In genomic region chr17:35813653-35814052, GRCm38 (mm10) we compare ENCODE assay signal across 8 mouse cellular contexts. TPM values are rescaled to one million over a fixed set of nuclear protein-coding genes. Genes with fewer than 3 reads are reported as not detected.
DNase-seq lines count a peak whose midpoint lies in the region; ATAC-seq and TF ChIP-seq lines count a peak whose summit lies in the region.

No protein-coding gene starts in this region.

- ATAC-seq in forebrain, embryonic 15.5 days (replicated peaks), result no peak
- ATAC-seq in lung, embryonic 14.5 days (ENCODE audit: insufficient read depth), result peak; percentile 29
- ATAC-seq in heart, embryonic 16.5 days (replicated peaks; ENCODE audit: extremely low read depth, insufficient read depth, low FRiP score), result 0 out of 2 replicates have a peak, but pooled peaks have one; percentile 4
- ATAC-seq in neural tube, embryonic 15.5 days (ENCODE audit: low FRiP score), result no peak

- H3K9me3 ChIP-seq in forebrain, embryonic 10.5 days, result no peaks in the 10 kb centered on the region
- no peaks in the 10 kb centered on the region for H3K9me3 ChIP-seq in forebrain, embryonic 15.5 days
- no peaks in the 10 kb centered on the region for H3K9me3 ChIP-seq in lung, embryonic 14.5 days (ENCODE audit: low read depth, low read length)
- H3K9me3 ChIP-seq in heart, embryonic 16.5 days (replicated peaks; ENCODE audit: control insufficient read depth, low read length), result no peaks in the 10 kb centered on the region
- H3K9me3 ChIP-seq in neural tube, embryonic 15.5 days (replicated peaks), result no peaks in the 10 kb centered on the region

- no peak for TF ChIP-seq CTCF in lung, embryonic 14.5 days (IDR thresholded peaks at IDR 0.05; ENCODE audit: low read depth)

- 0 out of 2 replicates have a peak overlapping the region, but pooled peaks have one; percentile 20 for H3K27ac ChIP-seq in forebrain, embryonic 10.5 days
- no peak overlapping the region; the same call in 1 of the 2 replicates for H3K27ac ChIP-seq in forebrain, embryonic 15.5 days (replicated peaks)
- peak overlapping the region; percentile 89 for H3K27ac ChIP-seq in lung, embryonic 14.5 days (ENCODE audit: low read depth)
- H3K27ac ChIP-seq in heart, embryonic 16.5 days (ENCODE audit: low read length), result peak overlapping the region; percentile 99
- H3K27ac ChIP-seq in neural tube, embryonic 15.5 days (replicated peaks), result peak overlapping the region; percentile 58; the same call in 1 of the 2 replicates

- 87% methylated on average over 7 of the region's 7 CpGs for WGBS in forebrain, embryonic 10.5 days
- WGBS in forebrain, embryonic 15.5 days, result 78% methylated on average over 7 of the region's 7 CpGs
- WGBS in lung, embryonic 14.5 days, result 62% methylated on average over 7 of the region's 7 CpGs
- WGBS in heart, embryonic 16.5 days, result 46% methylated on average over 7 of the region's 7 CpGs
- WGBS in neural tube, embryonic 15.5 days, result 82% methylated on average over 7 of the region's 7 CpGs

- DNase-seq in forebrain, embryonic 10.5 days (ENCODE audit: extremely low spot score, low spot score), result no peak
- no peak for DNase-seq in lung, embryonic 14.5 days
- DNase-seq in lung, postnatal 10 days, result no peak
- no peak for DNase-seq in layer of hippocampus, postnatal 36 days
- no peak for DNase-seq in kidney, adult 9 months

- H3K27me3 ChIP-seq in forebrain, embryonic 10.5 days (ENCODE audit: poor library complexity, severe bottlenecking), result 0 out of 2 replicates have a peak, but pooled peaks cover 4% of the 10 kb centered on the region
- H3K27me3 ChIP-seq in forebrain, embryonic 15.5 days, result no peaks in the 10 kb centered on the region
- no peaks in the 10 kb centered on the region for H3K27me3 ChIP-seq in lung, embryonic 14.5 days (ENCODE audit: insufficient read depth, low read length)
- H3K27me3 ChIP-seq in heart, embryonic 16.5 days (ENCODE audit: control insufficient read depth, insufficient read depth, low read length), result no peaks in the 10 kb centered on the region
- H3K27me3 ChIP-seq in neural tube, embryonic 15.5 days (replicated peaks), result no peaks in the 10 kb centered on the region

- peaks cover 14% of the 10 kb centered on the region for H3K4me1 ChIP-seq in forebrain, embryonic 10.5 days
- H3K4me1 ChIP-seq in forebrain, embryonic 15.5 days, result peaks cover 8% of the 10 kb centered on the region; the same call in 1 of the 2 replicates
- H3K4me1 ChIP-seq in lung, embryonic 14.5 days (ENCODE audit: insufficient read depth), result peaks cover 27% of the 10 kb centered on the region
- H3K4me1 ChIP-seq in heart, embryonic 16.5 days (ENCODE audit: control insufficient read depth, insufficient read depth, low read length), result peaks cover 55% of the 10 kb centered on the region
- no peaks in the 10 kb centered on the region; the same call in 1 of the 2 replicates for H3K4me1 ChIP-seq in neural tube, embryonic 15.5 days

- H3K4me2 ChIP-seq in forebrain, embryonic 15.5 days (replicated peaks), result no peak overlapping the region
- H3K4me2 ChIP-seq in lung, embryonic 14.5 days, result 0 out of 2 replicates have a peak overlapping the region, but pooled peaks have one; percentile 12
- H3K4me2 ChIP-seq in heart, embryonic 16.5 days (ENCODE audit: low read depth, low read length), result no peak overlapping the region
- no peak overlapping the region for H3K4me2 ChIP-seq in neural tube, embryonic 15.5 days

- no peaks in the 10 kb centered on the region for H3K36me3 ChIP-seq in forebrain, embryonic 10.5 days (replicated peaks)
- no peaks in the 10 kb centered on the region for H3K36me3 ChIP-seq in forebrain, embryonic 15.5 days
- no peaks in the 10 kb centered on the region for H3K36me3 ChIP-seq in lung, embryonic 14.5 days (ENCODE audit: insufficient read depth)
- H3K36me3 ChIP-seq in heart, embryonic 16.5 days (ENCODE audit: control insufficient read depth, insufficient read depth), result no peaks in the 10 kb centered on the region
- H3K36me3 ChIP-seq in neural tube, embryonic 15.5 days, result no peaks in the 10 kb centered on the region

- H3K9ac ChIP-seq in forebrain, embryonic 15.5 days (replicated peaks), result no peak overlapping the region
- no peak overlapping the region for H3K9ac ChIP-seq in lung, embryonic 14.5 days
- H3K9ac ChIP-seq in heart, embryonic 16.5 days (ENCODE audit: low read length), result peak overlapping the region; percentile 22
- no peak overlapping the region for H3K9ac ChIP-seq in neural tube, embryonic 15.5 days (replicated peaks)

- H3K4me3 ChIP-seq in forebrain, embryonic 10.5 days, result no peak overlapping the region
- H3K4me3 ChIP-seq in forebrain, embryonic 15.5 days, result no peak overlapping the region
- no peak overlapping the region for H3K4me3 ChIP-seq in lung, embryonic 14.5 days (ENCODE audit: low read depth, low read length)
- H3K4me3 ChIP-seq in heart, embryonic 16.5 days (ENCODE audit: low read length), result no peak overlapping the region
- no peak overlapping the region for H3K4me3 ChIP-seq in neural tube, embryonic 15.5 days (replicated peaks)

RNA-seq across cellular contexts. Expression of gene Ier3, which starts 7.8 kb away (rescaled TPM):
- 4.6 and 5.3 TPM in 2 replicates for polyA plus RNA-seq in forebrain, embryonic 10.5 days (2016; fragmentation: Nextera tagmentation; extraction: Ambion mirVana)
- 7.3 and 8.1 TPM in 2 replicates for polyA plus RNA-seq in forebrain, embryonic 15.5 days (2015; fragmentation: Nextera tagmentation; extraction: Ambion mirVana)
- 5.0 and 7.1 TPM in 2 replicates for polyA plus RNA-seq in lung, embryonic 14.5 days (2014; fragmentation: Nextera tagmentation; extraction: Ambion mirVana)
- 60.9 and 62.6 TPM in 2 replicates for polyA plus RNA-seq in heart, embryonic 16.5 days (2015; fragmentation: Nextera tagmentation; extraction: Ambion mirVana)
- 14.9 and 15.5 TPM in 2 replicates for polyA plus RNA-seq in neural tube, embryonic 15.5 days (2015; fragmentation: Nextera tagmentation; extraction: Ambion mirVana)
- 1 to 10 TPM; 4.2 to 6.5 TPM for total RNA-seq in layer of hippocampus, postnatal 36 days (2021)

RNA-seq across cellular contexts. Expression of gene Flot1, which starts 9.4 kb away (rescaled TPM):
- 49.7 and 51.6 TPM in 2 replicates for polyA plus RNA-seq in forebrain, embryonic 10.5 days (2016; fragmentation: Nextera tagmentation; extraction: Ambion mirVana)
- polyA plus RNA-seq in forebrain, embryonic 15.5 days (2015; fragmentation: Nextera tagmentation; extraction: Ambion mirVana), result 68.3 and 75.1 TPM in 2 replicates
- 30.9 and 32.5 TPM in 2 replicates for polyA plus RNA-seq in lung, embryonic 14.5 days (2014; fragmentation: Nextera tagmentation; extraction: Ambion mirVana)
- polyA plus RNA-seq in heart, embryonic 16.5 days (2015; fragmentation: Nextera tagmentation; extraction: Ambion mirVana), result 119 and 134 TPM in 2 replicates
- polyA plus RNA-seq in neural tube, embryonic 15.5 days (2015; fragmentation: Nextera tagmentation; extraction: Ambion mirVana), result 131 and 141 TPM in 2 replicates
- 100 to 1,000 TPM; 124 to 132 TPM for total RNA-seq in layer of hippocampus, postnatal 36 days (2021)

RNA-seq across cellular contexts. Expression of gene Tubb5, which starts 24.5 kb away (rescaled TPM):
- 1,607 and 1,608 TPM in 2 replicates for polyA plus RNA-seq in forebrain, embryonic 10.5 days (2016; fragmentation: Nextera tagmentation; extraction: Ambion mirVana)
- 1,924 and 1,932 TPM in 2 replicates for polyA plus RNA-seq in forebrain, embryonic 15.5 days (2015; fragmentation: Nextera tagmentation; extraction: Ambion mirVana)
- 1,155 and 1,206 TPM in 2 replicates for polyA plus RNA-seq in lung, embryonic 14.5 days (2014; fragmentation: Nextera tagmentation; extraction: Ambion mirVana)
- polyA plus RNA-seq in heart, embryonic 16.5 days (2015; fragmentation: Nextera tagmentation; extraction: Ambion mirVana), result 634 and 654 TPM in 2 replicates
- 1,339 and 1,471 TPM in 2 replicates for polyA plus RNA-seq in neural tube, embryonic 15.5 days (2015; fragmentation: Nextera tagmentation; extraction: Ambion mirVana)
- total RNA-seq in layer of hippocampus, postnatal 36 days (2021), result 100 to 1,000 TPM; 360 to 381 TPM

RNA-seq across cellular contexts. Expression of gene Mdc1, which starts 27.7 kb away (rescaled TPM):
- 26.9 and 29.3 TPM in 2 replicates for polyA plus RNA-seq in forebrain, embryonic 10.5 days (2016; fragmentation: Nextera tagmentation; extraction: Ambion mirVana)
- 11.7 TPM in 2 replicates for polyA plus RNA-seq in forebrain, embryonic 15.5 days (2015; fragmentation: Nextera tagmentation; extraction: Ambion mirVana)
- polyA plus RNA-seq in lung, embryonic 14.5 days (2014; fragmentation: Nextera tagmentation; extraction: Ambion mirVana), result 19.5 and 21.6 TPM in 2 replicates
- polyA plus RNA-seq in heart, embryonic 16.5 days (2015; fragmentation: Nextera tagmentation; extraction: Ambion mirVana), result 14.7 and 15.0 TPM in 2 replicates
- polyA plus RNA-seq in neural tube, embryonic 15.5 days (2015; fragmentation: Nextera tagmentation; extraction: Ambion mirVana), result 7.9 and 9.7 TPM in 2 replicates
- 10 to 100 TPM; 13.1 to 19.5 TPM for total RNA-seq in layer of hippocampus, postnatal 36 days (2021)

RNA-seq across cellular contexts. Expression of gene Nrm, which starts 47.5 kb away (rescaled TPM):
- 81.9 and 84.0 TPM in 2 replicates for polyA plus RNA-seq in forebrain, embryonic 10.5 days (2016; fragmentation: Nextera tagmentation; extraction: Ambion mirVana)
- polyA plus RNA-seq in forebrain, embryonic 15.5 days (2015; fragmentation: Nextera tagmentation; extraction: Ambion mirVana), result 24.5 and 28.3 TPM in 2 replicates
- 69.2 and 72.0 TPM in 2 replicates for polyA plus RNA-seq in lung, embryonic 14.5 days (2014; fragmentation: Nextera tagmentation; extraction: Ambion mirVana)
- 45.9 and 46.9 TPM in 2 replicates for polyA plus RNA-seq in heart, embryonic 16.5 days (2015; fragmentation: Nextera tagmentation; extraction: Ambion mirVana)
- polyA plus RNA-seq in neural tube, embryonic 15.5 days (2015; fragmentation: Nextera tagmentation; extraction: Ambion mirVana), result 17.6 and 26.7 TPM in 2 replicates
- 1 to 10 TPM; 1.5 to 2.2 TPM for total RNA-seq in layer of hippocampus, postnatal 36 days (2021)

Comparison
In these comparisons a context has a peak if more than half of its experiments do, and no peak if none do; other contexts are left out.
1. ATAC-seq: peak in lung, embryonic 14.5 days (single experiment) and heart, embryonic 16.5 days (single experiment); none in forebrain, embryonic 15.5 days (single experiment) and neural tube, embryonic 15.5 days (single experiment).